Comparison of ENCODE assay signal across 14 mouse cellular contexts in genomic region chr1:86404834-86405233, GRCm38 (mm10). TPM values are rescaled to one million over a fixed set of nuclear protein-coding genes. Genes with fewer than 3 reads are reported as not detected.
DNase-seq lines count a peak whose midpoint lies in the region; ATAC-seq and TF ChIP-seq lines count a peak whose summit lies in the region.
"Had no signal": no experiment of that assay in that cellular context is flagged by ENCODE, and none has a peak within 500 bp of the region (broad histone marks: within the 10 kb centered on the region; RNA-seq: fewer than 3 reads in every experiment).

No protein-coding gene starts in this region.

- H3K27me3 ChIP-seq in forebrain, postnatal 0 days (ENCODE audit: insufficient read depth, low read length): no peaks in the 10 kb centered on the region
- H3K27me3 ChIP-seq in forebrain, embryonic 13.5 days: no peaks in the 10 kb centered on the region
- H3K27me3 ChIP-seq in spleen, adult 2 months (ENCODE audit: control insufficient read depth, insufficient read depth, low read length): no peaks in the 10 kb centered on the region
- no peaks in the 10 kb centered on the region for H3K27me3 ChIP-seq in lung, postnatal 0 days (replicated peaks; ENCODE audit: insufficient read depth, low read length)
- H3K27me3 ChIP-seq: megakaryocyte, embryonic 14.5 days had no signal

- no peak for TF ChIP-seq POLR2A in spleen, adult 2 months (IDR thresholded peaks at IDR 0.05; ENCODE audit: low read depth, low read length)

- no peak for ATAC-seq in forebrain, postnatal 0 days
- no peak for ATAC-seq in forebrain, embryonic 13.5 days
- no peak for ATAC-seq in lung, postnatal 0 days

- H3K9me3 ChIP-seq in forebrain, postnatal 0 days (ENCODE audit: low read length): no peaks in the 10 kb centered on the region
- no peaks in the 10 kb centered on the region; the same call in 1 of the 2 replicates for H3K9me3 ChIP-seq in forebrain, embryonic 13.5 days (replicated peaks)
- H3K9me3 ChIP-seq in lung, postnatal 0 days (ENCODE audit: low read length): no peaks in the 10 kb centered on the region
- H3K9me3 ChIP-seq: forebrain, embryonic 10.5 days had no signal

- no peak overlapping the region for H3K27ac ChIP-seq in forebrain, postnatal 0 days (ENCODE audit: low read depth, low read length)
- no peak overlapping the region for H3K27ac ChIP-seq in forebrain, embryonic 13.5 days
- no peak overlapping the region for H3K27ac ChIP-seq in spleen, adult 2 months (ENCODE audit: insufficient read depth, low read length)
- H3K27ac ChIP-seq in lung, postnatal 0 days (ENCODE audit: low read length): no peak overlapping the region
- H3K27ac ChIP-seq: forebrain, embryonic 10.5 days had no signal

- 57% methylated on average over 5 of the region's 5 CpGs for WGBS in forebrain, postnatal 0 days
- 60% methylated on average over 5 of the region's 5 CpGs for WGBS in forebrain, embryonic 13.5 days
- 65% methylated on average over 5 of the region's 5 CpGs for WGBS in spleen, adult 2 months
- WGBS in lung, postnatal 0 days: 56% methylated on average over 5 of the region's 5 CpGs

- TF ChIP-seq CTCF in forebrain, postnatal 0 days (IDR thresholded peaks at IDR 0.05; ENCODE audit: low read depth): peak; percentile 58
- peak; percentile 25; the same call in 1 of the 2 replicates for TF ChIP-seq CTCF in spleen, adult 2 months (IDR thresholded peaks at IDR 0.05; ENCODE audit: extremely low read depth, insufficient read depth, insufficient read length, insufficient replicate concordance)
- peak; percentile 74 for TF ChIP-seq CTCF in lung, postnatal 0 days (IDR thresholded peaks at IDR 0.05)

- TF ChIP-seq EP300 in lung, postnatal 0 days (IDR thresholded peaks at IDR 0.05): no peak

- H3K36me3 ChIP-seq in forebrain, postnatal 0 days (ENCODE audit: insufficient read depth): no peaks in the 10 kb centered on the region
- H3K36me3 ChIP-seq in forebrain, embryonic 13.5 days (ENCODE audit: poor library complexity, severe bottlenecking): no peaks in the 10 kb centered on the region
- H3K36me3 ChIP-seq in spleen, adult 2 months (ENCODE audit: control insufficient read depth, insufficient read depth, low read length): no peaks in the 10 kb centered on the region
- H3K36me3 ChIP-seq in lung, postnatal 0 days (ENCODE audit: insufficient read depth, low read length): no peaks in the 10 kb centered on the region
- H3K36me3 ChIP-seq: forebrain, embryonic 10.5 days had no signal

- no peak overlapping the region for H3K4me2 ChIP-seq in forebrain, postnatal 0 days (ENCODE audit: low read depth)
- H3K4me2 ChIP-seq in forebrain, embryonic 13.5 days: no peak overlapping the region
- H3K4me2 ChIP-seq in lung, postnatal 0 days (replicated peaks; ENCODE audit: low read depth, low read length): no peak overlapping the region

- no peak overlapping the region for H3K9ac ChIP-seq in forebrain, postnatal 0 days
- no peak overlapping the region for H3K9ac ChIP-seq in forebrain, embryonic 13.5 days
- no peak overlapping the region for H3K9ac ChIP-seq in lung, postnatal 0 days (replicated peaks; ENCODE audit: low read depth)

- H3K4me3 ChIP-seq in forebrain, postnatal 0 days (ENCODE audit: low read depth, low read length): no peak overlapping the region
- no peak overlapping the region for H3K4me3 ChIP-seq in forebrain, embryonic 13.5 days
- no peak overlapping the region for H3K4me3 ChIP-seq in spleen, adult 2 months (ENCODE audit: extremely low read depth, insufficient read depth, insufficient read length)
- H3K4me3 ChIP-seq in lung, postnatal 0 days (ENCODE audit: low read depth, low read length): no peak overlapping the region
- H3K4me3 ChIP-seq: forebrain, embryonic 10.5 days; megakaryocyte, embryonic 14.5 days had no signal

- no peaks in the 10 kb centered on the region for H3K4me1 ChIP-seq in forebrain, postnatal 0 days (ENCODE audit: insufficient read depth)
- no peaks in the 10 kb centered on the region for H3K4me1 ChIP-seq in forebrain, embryonic 13.5 days
- no peaks in the 10 kb centered on the region for H3K4me1 ChIP-seq in spleen, adult 2 months (ENCODE audit: control insufficient read depth, insufficient read depth, insufficient read length)
- H3K4me1 ChIP-seq in lung, postnatal 0 days (ENCODE audit: insufficient read depth, low read depth, low read length): no peaks in the 10 kb centered on the region

- no peak for DNase-seq in forebrain, postnatal 0 days
- no peak for DNase-seq in spleen, adult 2 months (ENCODE audit: low read depth in 1 of 2, low spot score in 2 of 2)
- DNase-seq in spleen, postnatal 36 days (ENCODE audit: low spot score in 2 of 2): no peak
- no peak for DNase-seq in lung, postnatal 0 days (ENCODE audit: low spot score)
- peak; percentile 75 for DNase-seq in thymus, postnatal 4 days
- DNase-seq in urinary bladder, postnatal 10 days (ENCODE audit: low spot score): no peak
- DNase-seq in heart, adult 18-20 months: no peak
- DNase-seq: cerebellum, adult 11-12 months; layer of hippocampus, adult 9-11 months had no signal

RNA-seq across cellular contexts. Expression of gene Nmur1, which starts 21.2 kb away (rescaled TPM):
- 0.15 and 0.33 TPM in 2 replicates for total RNA-seq in forebrain, postnatal 0 days (2014; rRNA removed)
- 0.17 and 0.19 TPM in 2 replicates for polyA plus RNA-seq in forebrain, postnatal 0 days (2015; fragmentation: Nextera tagmentation; extraction: Ambion mirVana)
- polyA plus RNA-seq in forebrain, embryonic 13.5 days (2015; fragmentation: Nextera tagmentation; extraction: Ambion mirVana): 0.14 TPM in 1 of 2 replicates, not detected in the other
- 0.11 and 0.34 TPM in 2 replicates for polyA plus RNA-seq in spleen, adult 2 months (2012; rRNA removed)
- 1.3 and 2.1 TPM in 2 replicates for polyA plus RNA-seq in lung, postnatal 0 days (2015; fragmentation: Nextera tagmentation; extraction: Ambion mirVana)
- not detected for total RNA-seq in heart, adult 18-20 months (2021)
- polyA plus RNA-seq: heart, embryonic 16.5 days had no signal

RNA-seq across cellular contexts. Expression of gene Tex44, which starts 21.3 kb away (rescaled TPM):
- 0.29 TPM in 1 of 2 replicates, not detected in the other for total RNA-seq in forebrain, postnatal 0 days (2014; rRNA removed)
- not detected in 2 replicates for polyA plus RNA-seq in forebrain, postnatal 0 days (2015; fragmentation: Nextera tagmentation; extraction: Ambion mirVana)
- not detected in 2 replicates for polyA plus RNA-seq in forebrain, embryonic 13.5 days (2015; fragmentation: Nextera tagmentation; extraction: Ambion mirVana)
- not detected in 2 replicates for polyA plus RNA-seq in spleen, adult 2 months (2012; rRNA removed)
- polyA plus RNA-seq in lung, postnatal 0 days (2015; fragmentation: Nextera tagmentation; extraction: Ambion mirVana): not detected in 2 replicates
- not detected for total RNA-seq in heart, adult 18-20 months (2021)
- total RNA-seq: ES-E14 had no signal
- polyA plus RNA-seq: forebrain, embryonic 10.5 days; heart, embryonic 16.5 days had no signal

RNA-seq across cellular contexts. Expression of gene Ncl, which starts 45.6 kb away (rescaled TPM):
- 35.9 and 50.6 TPM in 2 replicates for total RNA-seq in forebrain, postnatal 0 days (2014; rRNA removed)
- polyA plus RNA-seq in forebrain, postnatal 0 days (2015; fragmentation: Nextera tagmentation; extraction: Ambion mirVana): 164 and 210 TPM in 2 replicates
- 285 and 294 TPM in 2 replicates for polyA plus RNA-seq in forebrain, embryonic 13.5 days (2015; fragmentation: Nextera tagmentation; extraction: Ambion mirVana)
- 8.5 and 9.1 TPM in 2 replicates for polyA plus RNA-seq in spleen, adult 2 months (2012; rRNA removed)
- polyA plus RNA-seq in lung, postnatal 0 days (2015; fragmentation: Nextera tagmentation; extraction: Ambion mirVana): 139 and 140 TPM in 2 replicates
- total RNA-seq in heart, adult 18-20 months (2021): 100 to 1,000 TPM; 105 to 113 TPM

Comparison
In these comparisons a context has a peak if more than half of its experiments do, and no peak if none do; other contexts are left out.
1. RNA of gene Ncl, which starts 45.6 kb away (polyA plus RNA-seq): 285 to 294 TPM in forebrain, embryonic 13.5 days, 164 to 210 TPM in forebrain, postnatal 0 days and 139 to 140 TPM in lung, postnatal 0 days; 8.5 to 9.1 TPM in spleen, adult 2 months; every median in the first group is over 10 times any median in the second.
2. Peak in every context shown above with its lines, with median percentiles within 50 percentile points of each other: CTCF ChIP-seq.